Mouse (Mus musculus) stomach, embryonic 14.5 days (tissue): ENCODE data around the gene P2ry12. TPM values are rescaled to one million over a fixed set of nuclear protein-coding genes. Genes with fewer than 3 reads are reported as not detected.

Source experiments
- ATAC-seq: fragments of 200-750 bp; cut with Nextera tagmentation; 2 replicates; pipeline ENCODE4 v1.8.0; 2017; ENCODE audit warnings: low read depth, moderate TSS enrichment; ENCODE audit not compliant: insufficient number of reproducible peaks, insufficient read depth, low FRiP score
- H3K27ac ChIP-seq: fragments of 300-500 bp; sonication (generic); 2 replicates; pipeline ENCODE4 v1.5.1; 2014; ENCODE audit warnings: mild to moderate bottlenecking, low read length, moderate library complexity, mixed read lengths
- H3K27me3 ChIP-seq: fragments of 300-500 bp; sonication (generic); 2 replicates; pipeline ENCODE4 v1.6.1; 2014; ENCODE audit warnings: low read length, control low read depth, mixed read lengths; ENCODE audit not compliant: control insufficient read depth, insufficient read depth
- H3K36me3 ChIP-seq: fragments of 300-500 bp; sonication (generic); 2 replicates; pipeline ENCODE4 v1.6.1; 2014; ENCODE audit warnings: mild to moderate bottlenecking, control low read depth, low read length, moderate library complexity, mixed read lengths; ENCODE audit not compliant: control insufficient read depth, insufficient read depth
- H3K4me1 ChIP-seq: fragments of 300-500 bp; sonication (generic); 2 replicates; pipeline ENCODE4 v1.6.1; 2014; ENCODE audit warnings: low read length, control low read depth, mixed read lengths; ENCODE audit not compliant: control insufficient read depth, insufficient read depth
- H3K4me2 ChIP-seq: fragments of 300-500 bp; sonication (generic); replicated peaks from 2 replicates; pipeline ENCODE4 v1.6.1; 2014; ENCODE audit warnings: low read depth, low read length, control low read depth
- H3K4me3 ChIP-seq: fragments of 300-500 bp; sonication (generic); 2 replicates; pipeline ENCODE4 v1.5.1; 2014; ENCODE audit warnings: low read depth, low read length, control low read depth
- H3K9ac ChIP-seq: fragments of 300-500 bp; sonication (generic); replicated peaks from 2 replicates; pipeline ENCODE4 v1.6.1; 2014; ENCODE audit warnings: low read depth, mild to moderate bottlenecking, control low read depth, low read length, moderate library complexity, mixed read lengths
- H3K9me3 ChIP-seq: fragments of 300-500 bp; sonication (generic); 2 replicates; pipeline ENCODE4 v1.6.1; 2016; ENCODE audit warnings: low read depth, low read length, control low read depth; ENCODE audit not compliant: control insufficient read depth
- WGBS: fragments of 180-500 bp; shearing (Covaris S2); extraction: QIAGEN DNeasy Blood & Tissue Kit; methylation state at CpG from one replicate; pipeline ENCODE4 v1.1.7; 2014; 5-methylcytosine and 5-hydroxymethylcytosine counted together
- polyA plus RNA-seq: library from polyadenylated mRNA; unstranded; fragments of >200 nt; fragmentation: Nextera tagmentation; extraction: Ambion mirVana; gene quantifications from 2 replicates; pipeline ENCODE4 v1.2.1, GENCODE M21; 2014

The P2ry12 gene
- polyA plus RNA-seq, 1 experiment from 2014 or later = 2.5 TPM

DNA sequence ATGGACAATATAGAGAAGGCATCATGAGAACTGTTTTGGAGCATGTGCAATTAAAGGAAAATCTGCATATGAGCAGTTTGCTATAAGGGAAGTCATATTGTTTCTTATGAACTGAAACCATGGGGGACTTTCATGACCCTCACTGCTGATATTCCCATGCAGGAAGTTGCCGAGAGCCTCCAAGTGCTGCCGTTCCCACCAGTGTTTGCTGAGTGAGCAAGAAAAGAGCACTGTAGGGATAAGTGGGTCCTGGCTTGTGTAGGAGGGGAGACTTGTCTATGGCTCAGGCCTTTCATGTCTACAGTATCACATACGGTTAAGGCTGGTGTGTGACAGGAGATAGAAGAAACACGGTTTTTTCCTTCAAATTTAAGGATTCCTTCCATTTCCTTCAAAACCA lies 77.0 kb downstream of the P2ry12 start:
- 71% methylated on average over 4 of the region's 4 CpGs for WGBS
- ATAC-seq = no peak
- Histone ChIP-seq H3K27ac (no peak overlapping the region), H3K36me3 (no peaks in the 10 kb centered on the region), H3K4me3 (no peak overlapping the region), H3K4me2 (no peak overlapping the region), H3K27me3 (no peaks in the 10 kb centered on the region), H3K9me3 (no peaks in the 10 kb centered on the region), H3K9ac (no peak overlapping the region), H3K4me1 (no peaks in the 10 kb centered on the region)

DNA sequence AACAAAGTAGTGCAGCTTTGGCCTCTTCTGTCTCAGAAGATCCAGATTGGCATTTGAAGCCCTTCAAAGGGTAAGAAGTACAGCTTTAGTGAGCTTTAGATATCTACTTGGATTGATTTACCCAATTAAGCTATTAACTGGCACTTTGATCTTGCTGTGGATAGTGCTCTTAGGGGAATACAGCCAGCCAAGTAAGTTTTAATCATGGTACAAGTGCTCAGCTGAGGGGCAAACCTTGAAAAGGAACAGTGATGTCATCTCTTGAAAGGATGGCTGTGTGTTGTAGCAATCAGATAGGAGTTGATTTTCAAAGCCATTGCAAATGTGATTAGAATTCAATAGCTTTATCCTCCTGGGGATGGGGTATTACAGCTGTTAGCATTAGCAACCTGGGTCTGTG lies 80.5 kb downstream of the P2ry12 start:
- Histone ChIP-seq H3K4me3 (no peak overlapping the region), H3K27me3 (no peaks in the 10 kb centered on the region), H3K27ac (no peak overlapping the region), H3K9ac (no peak overlapping the region), H3K36me3 (no peaks in the 10 kb centered on the region), H3K4me1 (no peaks in the 10 kb centered on the region), H3K9me3 (no peaks in the 10 kb centered on the region), H3K4me2 (no peak overlapping the region)
- ATAC-seq = no peak

DNA sequence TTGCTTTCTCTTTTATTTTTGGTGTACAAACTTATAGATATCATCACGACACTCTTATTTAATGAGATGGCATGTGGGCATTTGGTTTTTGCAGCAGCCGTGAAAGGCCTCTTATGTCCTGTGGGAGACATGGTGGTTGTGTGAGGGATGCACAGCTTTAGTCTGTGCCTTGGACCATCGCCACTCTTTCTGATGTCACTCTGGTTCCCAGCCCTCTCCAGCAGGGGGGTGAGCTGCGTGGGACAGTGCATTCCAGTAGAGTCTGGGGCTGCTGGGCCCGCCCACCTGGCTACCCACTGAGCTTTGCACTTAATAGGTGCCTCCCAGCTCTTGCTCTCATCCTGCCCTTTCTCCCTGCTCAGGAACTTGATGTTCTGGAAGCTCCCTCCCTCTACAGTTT lies 81.5 kb downstream of the P2ry12 start:
- no peaks in the 10 kb centered on the region for H3K9me3 ChIP-seq
- no peaks in the 10 kb centered on the region for H3K36me3 ChIP-seq
- no peaks in the 10 kb centered on the region for H3K4me1 ChIP-seq
- H3K27me3 ChIP-seq = no peaks in the 10 kb centered on the region
- H3K4me3 ChIP-seq = no peak overlapping the region
- H3K9ac ChIP-seq = no peak overlapping the region
- H3K27ac ChIP-seq = no peak overlapping the region
- H3K4me2 ChIP-seq = no peak overlapping the region
- 67% methylated on average over 5 of the region's 5 CpGs for WGBS
- no peak for ATAC-seq

DNA sequence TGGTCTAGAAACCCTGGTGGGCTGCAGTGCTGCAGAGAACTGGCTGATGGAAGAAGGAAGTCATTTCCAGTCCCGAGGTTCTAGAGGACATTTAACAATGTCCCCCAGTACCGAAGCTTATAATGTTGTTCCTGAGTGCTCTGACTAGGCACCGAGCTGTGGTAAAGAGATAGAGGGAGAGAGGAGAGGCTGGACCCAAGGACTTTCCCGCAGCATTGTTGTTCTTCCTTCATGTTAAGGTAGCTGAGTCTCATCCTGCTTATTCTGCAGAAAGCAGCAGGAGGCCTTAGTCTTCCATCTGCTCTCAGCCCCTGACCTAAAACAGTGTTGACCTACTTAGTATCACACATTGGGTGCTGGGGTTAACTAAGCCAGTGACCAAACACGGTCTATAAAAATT lies 85.8 kb downstream of the P2ry12 start:
- Histone ChIP-seq H3K27me3 (no peaks in the 10 kb centered on the region), H3K9me3 (no peaks in the 10 kb centered on the region), H3K36me3 (no peaks in the 10 kb centered on the region), H3K27ac (no peak overlapping the region), H3K9ac (no peak overlapping the region), H3K4me1 (no peaks in the 10 kb centered on the region), H3K4me3 (no peak overlapping the region), H3K4me2 (no peak overlapping the region)
- ATAC-seq = no peak
- 71% methylated on average over 5 of the region's 5 CpGs for WGBS

DNA sequence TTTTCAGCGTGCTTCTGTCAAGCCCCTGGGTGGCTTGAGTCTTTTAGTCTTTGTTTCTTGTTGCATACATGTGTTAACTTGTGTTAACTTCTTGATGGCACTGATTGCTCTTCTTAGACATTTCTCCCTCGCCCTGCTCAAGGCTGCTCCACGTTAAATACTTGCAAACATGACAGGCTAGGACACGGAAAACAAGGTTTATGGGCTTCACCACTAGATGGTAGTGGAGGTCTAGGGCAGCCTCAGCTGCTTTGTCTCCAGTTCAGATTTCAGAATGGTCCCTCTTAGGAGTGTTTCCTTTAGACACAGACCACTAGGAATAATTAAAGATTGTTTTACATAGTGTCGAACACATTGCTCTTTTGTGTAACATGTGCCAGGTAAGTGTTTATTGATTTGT lies 87.4 kb downstream of the P2ry12 start:
- no peak for ATAC-seq
- Histone ChIP-seq H3K36me3 (no peaks in the 10 kb centered on the region), H3K9ac (no peak overlapping the region), H3K9me3 (no peaks in the 10 kb centered on the region), H3K4me1 (no peaks in the 10 kb centered on the region), H3K4me3 (no peak overlapping the region), H3K27ac (no peak overlapping the region), H3K4me2 (no peak overlapping the region), H3K27me3 (no peaks in the 10 kb centered on the region)
- 19% methylated on average over 5 of the region's 5 CpGs for WGBS

DNA sequence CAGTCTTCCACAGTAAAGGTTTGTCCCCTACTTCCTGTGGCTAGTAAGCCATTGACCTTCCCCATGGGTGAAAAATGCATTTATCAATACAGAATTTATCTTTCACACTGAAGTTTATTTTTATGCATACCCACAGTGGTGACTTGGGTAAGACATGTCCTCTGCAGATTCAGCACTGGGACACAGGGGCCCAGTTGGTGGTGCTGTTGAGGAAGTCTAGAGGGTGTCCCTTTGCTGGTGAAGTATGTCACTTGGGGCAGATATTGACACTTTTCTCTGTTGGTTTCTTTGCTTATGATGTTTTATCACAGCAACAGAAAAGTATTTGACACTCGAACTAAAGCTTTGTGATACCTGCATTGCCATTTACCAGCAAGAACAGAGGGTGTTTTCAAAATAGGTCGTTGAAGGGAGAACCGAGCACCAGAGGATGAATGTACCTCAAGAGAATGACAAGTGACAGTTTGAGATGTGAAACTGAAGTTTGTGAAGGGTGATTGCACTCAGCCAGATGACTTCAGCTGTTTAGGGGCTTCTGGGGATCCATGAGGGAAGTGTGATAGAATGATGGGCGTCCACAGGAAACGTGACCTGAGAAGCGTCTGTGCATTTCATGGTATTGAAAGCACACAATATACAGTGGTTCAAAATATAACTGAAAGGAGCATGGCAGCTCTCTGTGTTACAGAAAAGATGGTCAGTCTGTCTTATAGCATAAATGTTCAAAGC lies 88.1 kb downstream of the P2ry12 start:
- Histone ChIP-seq H3K9ac (no peak overlapping the region), H3K4me3 (no peak overlapping the region), H3K9me3 (no peaks in the 10 kb centered on the region), H3K4me1 (peaks cover 3% of the 10 kb centered on the region; the same call in 1 of the 2 replicates), H3K27me3 (no peaks in the 10 kb centered on the region), H3K27ac (no peak overlapping the region), H3K4me2 (no peak overlapping the region), H3K36me3 (no peaks in the 10 kb centered on the region)
- ATAC-seq = no peak
- 75% methylated on average over 6 of the region's 6 CpGs for WGBS

DNA sequence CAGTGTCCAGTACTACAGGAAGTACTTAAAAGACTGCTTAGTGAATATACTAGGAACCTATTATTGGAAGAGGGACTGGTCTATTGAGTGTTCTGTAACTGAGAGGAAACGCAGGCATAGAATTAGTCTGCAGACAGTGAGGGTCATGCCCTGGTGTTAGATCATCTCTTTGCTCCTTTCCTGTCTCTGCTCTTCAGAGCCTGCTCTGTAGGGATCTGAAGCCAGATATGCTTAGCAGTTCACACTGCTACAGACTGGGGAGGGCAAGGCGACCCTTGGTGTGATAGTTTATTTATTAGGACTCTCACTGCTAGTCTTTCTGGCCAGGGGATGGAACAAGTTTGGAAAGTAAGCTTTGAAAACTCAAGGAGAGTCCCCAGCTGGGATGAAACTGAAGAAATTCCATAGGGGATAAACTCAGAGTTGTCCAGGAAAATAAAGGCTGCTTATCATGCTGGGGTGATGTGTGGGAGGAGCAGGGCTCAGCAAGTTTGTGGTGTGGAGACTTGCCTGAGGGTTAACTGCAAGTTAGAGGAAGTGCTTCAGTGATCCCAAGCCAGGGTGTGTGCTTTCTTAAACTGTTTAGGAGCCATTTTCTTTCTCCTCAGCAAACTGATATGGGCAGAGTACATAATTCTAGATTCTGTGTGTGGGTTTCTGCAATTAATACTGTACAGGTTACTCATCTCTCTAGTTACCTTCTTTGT lies 92.6 kb downstream of the P2ry12 start:
- Histone ChIP-seq H3K36me3 (no peaks in the 10 kb centered on the region), H3K9ac (no peak overlapping the region), H3K4me1 (peaks cover 3% of the 10 kb centered on the region; the same call in 1 of the 2 replicates), H3K4me3 (no peak overlapping the region), H3K4me2 (no peak overlapping the region), H3K9me3 (no peaks in the 10 kb centered on the region), H3K27ac (no peak overlapping the region), H3K27me3 (no peaks in the 10 kb centered on the region)
- ATAC-seq = no peak
- 38% methylated on average over 2 of the region's 2 CpGs for WGBS

DNA sequence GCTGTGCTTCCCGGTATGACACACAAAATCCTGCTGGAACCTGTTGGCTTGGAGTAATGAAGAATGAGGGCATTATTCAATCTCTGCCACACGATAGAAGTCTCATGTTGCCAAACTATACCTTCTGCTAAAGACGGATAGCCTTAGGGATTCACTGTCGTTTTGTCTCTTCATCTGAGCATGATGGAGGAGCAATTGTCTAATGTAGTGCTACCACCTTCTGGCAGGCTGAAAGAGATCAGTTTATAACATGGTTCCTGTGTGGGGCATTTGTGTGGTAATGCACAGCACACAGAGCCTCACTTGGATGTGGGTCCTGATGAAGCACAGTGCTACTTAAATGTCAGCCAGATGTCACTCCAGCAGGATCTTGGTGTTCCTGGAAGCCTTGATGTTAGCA lies 93.5 kb downstream of the P2ry12 start:
- no peak for ATAC-seq
- WGBS = 74% methylated on average over 4 of the region's 4 CpGs

More for the DNA sequence above, 93.5 kb downstream of the P2ry12 start:
- Histone ChIP-seq H3K4me1 (peaks cover 3% of the 10 kb centered on the region; the same call in 1 of the 2 replicates), H3K9ac (no peak overlapping the region), H3K27ac (no peak overlapping the region), H3K9me3 (no peaks in the 10 kb centered on the region), H3K4me3 (no peak overlapping the region), H3K36me3 (no peaks in the 10 kb centered on the region), H3K27me3 (no peaks in the 10 kb centered on the region), H3K4me2 (no peak overlapping the region)
